Mouse (Mus musculus) testis, adult 2 months (tissue): ENCODE data around the gene Ogdh.

Experiments
- CTCF ChIP-seq: fragments of 200-500 bp; IDR thresholded peaks from 2 replicates; pipeline ENCODE4 v1.5.1; 2012; ENCODE audit warnings: low read depth, mild to moderate bottlenecking, inconsistent platforms, low read length, moderate library complexity; ENCODE audit not compliant: control insufficient read depth, insufficient read depth, insufficient replicate concordance
- POLR2A ChIP-seq: fragments of 200-500 bp; IDR thresholded peaks from 2 replicates; pipeline ENCODE4 v1.6.1; 2012; ENCODE audit warnings: low read depth, mild to moderate bottlenecking, inconsistent platforms, low read length, moderate library complexity; ENCODE audit not compliant: control insufficient read depth

DNA sequence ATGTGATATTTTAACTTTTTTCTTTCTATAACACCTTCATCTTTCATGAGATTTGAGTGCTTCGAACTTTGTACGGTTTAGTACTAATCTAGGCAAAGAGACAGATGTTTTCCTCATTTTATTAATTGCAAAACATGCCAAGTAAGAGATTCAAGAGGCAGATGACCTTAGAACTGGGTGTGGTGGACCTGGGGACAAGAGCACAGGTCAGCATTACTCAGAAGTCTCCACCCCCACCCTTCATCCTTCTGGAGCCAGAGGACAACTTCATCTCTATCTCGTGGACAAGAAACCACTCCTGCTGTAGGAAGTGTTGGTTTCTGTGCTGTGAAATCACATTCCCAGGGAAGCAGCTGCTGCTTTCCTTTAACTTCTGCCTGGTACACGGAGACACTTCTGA lies 16.7 kb downstream of the Ogdh start:
- TF ChIP-seq CTCF, result no peak
- no peak for TF ChIP-seq POLR2A
